Mouse (Mus musculus): ENCODE measurements at regions not wholly inside any gene's neighbourhood (a gene's known extent, or its start where the extent isn't known, plus 50 kb on each side); places are given as distances from the start of the nearest gene placed in this dataset.

GRCm38 (mm10) chr4:142329600-142329999, 90.4 kb upstream of the Kazn start:
- no peak for ATAC-seq (ENCODE audit: poor library complexity, severe bottlenecking)

GRCm38 (mm10) chr4:142326511-142326910, 87.3 kb upstream of the Kazn start:
- no peak for ATAC-seq (ENCODE audit: poor library complexity, severe bottlenecking)

- no peak for ATAC-seq (ENCODE audit: poor library complexity, severe bottlenecking)
Measured at GRCm38 (mm10) chr4:142321209-142321863, 82.1 kb upstream of the Kazn start.

GRCm38 (mm10) chr4:142310282-142310681, 71.1 kb upstream of the Kazn start:
- no peak for ATAC-seq (ENCODE audit: poor library complexity, severe bottlenecking)

- ATAC-seq (ENCODE audit: poor library complexity, severe bottlenecking) = no peak
Measured at GRCm38 (mm10) chr4:142308271-142308670, 69.1 kb upstream of the Kazn start.

- ATAC-seq (ENCODE audit: poor library complexity, severe bottlenecking) = no peak
Measured at GRCm38 (mm10) chr4:142307321-142307720, 68.1 kb upstream of the Kazn start.

- no peak for ATAC-seq (ENCODE audit: poor library complexity, severe bottlenecking)
Measured at GRCm38 (mm10) chr4:142306076-142306475, 66.9 kb upstream of the Kazn start.

- ATAC-seq (ENCODE audit: poor library complexity, severe bottlenecking) = no peak
Measured at GRCm38 (mm10) chr4:142303374-142304020, 64.3 kb upstream of the Kazn start.

- no peak for ATAC-seq (ENCODE audit: poor library complexity, severe bottlenecking)
Measured at GRCm38 (mm10) chr4:142302724-142303120, 63.5 kb upstream of the Kazn start.

- no peak for ATAC-seq (ENCODE audit: poor library complexity, severe bottlenecking)
Measured at GRCm38 (mm10) chr4:142302041-142302723, 63.0 kb upstream of the Kazn start.

- ATAC-seq (ENCODE audit: poor library complexity, severe bottlenecking) = no peak
Measured at GRCm38 (mm10) chr4:142298770-142299337, 59.7 kb upstream of the Kazn start.

GRCm38 (mm10) chr4:142292760-142293159, 53.6 kb upstream of the Kazn start:
- ATAC-seq (ENCODE audit: poor library complexity, severe bottlenecking) = no peak

- no peak for ATAC-seq (ENCODE audit: poor library complexity, severe bottlenecking)
Measured at GRCm38 (mm10) chr4:142292334-142292733, 53.1 kb upstream of the Kazn start.

GRCm38 (mm10) chr4:142291366-142291765, 52.2 kb upstream of the Kazn start:
- ATAC-seq (ENCODE audit: poor library complexity, severe bottlenecking) = no peak

Measured in megakaryocyte, adult 5-6 weeks (primary cell).